Mouse (Mus musculus) mature B cell (primary cell): Measurements from ENCODE around the gene Tnk2.

Source experiments
- in situ Hi-C: fragments of 300-500 bp; cut with MboI; formaldehyde crosslinking; loops from 2 replicates; pipeline ENCODE4 v1.14.3; 2019

The Tnk2 gene

DNA sequence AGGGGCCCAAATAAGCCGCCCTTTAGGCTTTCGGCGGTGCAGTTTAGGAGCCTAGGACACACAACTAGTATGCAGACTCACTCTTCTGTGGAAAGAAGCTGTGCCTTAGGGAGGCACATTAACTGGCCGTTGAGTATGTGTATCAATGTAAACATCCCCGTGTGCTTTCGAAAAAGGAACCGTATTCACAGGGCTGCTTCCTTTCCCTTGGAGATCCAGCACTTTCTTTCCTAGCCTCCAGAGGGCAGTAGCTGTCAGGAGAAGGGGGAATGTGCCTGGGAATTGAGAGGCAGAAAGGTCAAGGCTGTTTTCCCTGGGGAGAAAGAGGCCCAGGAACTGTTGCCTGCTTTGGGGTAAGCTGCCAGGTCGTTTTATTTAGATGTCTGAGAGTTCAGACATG is 15.7 kb downstream of the Tnk2 start:
- in situ Hi-C loops: no loop called here

DNA sequence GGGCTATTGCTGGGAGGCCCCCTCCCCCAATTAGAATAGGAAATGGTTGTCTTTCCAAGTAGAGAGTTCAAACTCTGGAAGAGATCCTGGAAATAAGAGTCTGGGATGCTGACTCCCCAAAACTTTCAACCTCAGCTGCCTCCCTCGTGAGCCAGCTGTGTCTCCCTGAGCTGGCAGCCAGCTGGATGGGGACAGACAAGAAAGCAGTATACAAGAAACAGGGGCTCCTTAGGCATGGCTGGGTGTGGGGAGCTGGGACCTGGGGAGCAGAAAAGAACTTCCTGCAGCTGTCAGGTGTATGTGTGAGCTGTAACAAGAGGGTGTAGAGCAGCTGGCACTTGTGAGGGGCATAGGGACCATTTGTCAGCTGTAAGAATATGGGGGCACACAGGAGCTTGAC is 16.4 kb downstream of the Tnk2 start:
- in situ Hi-C loops: no loop called here

DNA sequence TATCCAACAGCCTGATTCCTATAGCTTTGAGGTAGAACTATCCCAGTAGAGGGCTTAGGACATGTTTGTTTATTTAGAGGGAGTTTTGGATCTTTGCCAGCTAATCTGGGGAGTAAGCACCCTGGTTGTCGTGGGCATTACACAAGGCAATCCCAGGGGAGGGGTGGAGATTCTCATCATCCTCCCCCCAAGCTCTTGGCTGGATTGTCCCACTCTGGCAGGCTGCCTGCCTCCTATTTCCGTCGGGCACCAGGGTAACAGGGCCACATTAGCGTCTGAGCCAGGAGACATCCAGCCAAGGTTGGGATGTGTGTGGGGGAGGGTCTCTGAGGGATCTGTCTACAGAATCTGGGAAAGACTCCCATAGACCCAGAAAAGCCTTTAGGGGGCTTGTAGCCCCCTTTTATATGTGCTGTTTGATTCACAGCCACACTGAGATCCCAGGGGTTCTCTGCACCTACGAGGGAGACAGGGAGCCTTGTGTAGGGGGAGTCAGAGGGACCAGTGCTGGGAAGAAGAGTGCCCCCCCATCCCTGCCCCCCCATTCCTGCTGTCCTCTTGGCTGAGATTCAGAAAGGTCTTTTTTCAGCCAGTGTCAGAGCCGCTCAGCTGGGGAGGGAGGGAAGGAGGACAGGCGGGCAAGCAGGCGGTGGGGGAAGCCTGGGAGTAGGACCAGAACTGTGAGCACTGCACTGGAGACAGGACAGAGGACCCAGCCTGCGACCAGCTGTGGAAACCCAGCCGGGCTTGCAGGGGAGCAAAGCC is 17.1 kb downstream of the Tnk2 start:
- in situ Hi-C loops: no loop called here

DNA sequence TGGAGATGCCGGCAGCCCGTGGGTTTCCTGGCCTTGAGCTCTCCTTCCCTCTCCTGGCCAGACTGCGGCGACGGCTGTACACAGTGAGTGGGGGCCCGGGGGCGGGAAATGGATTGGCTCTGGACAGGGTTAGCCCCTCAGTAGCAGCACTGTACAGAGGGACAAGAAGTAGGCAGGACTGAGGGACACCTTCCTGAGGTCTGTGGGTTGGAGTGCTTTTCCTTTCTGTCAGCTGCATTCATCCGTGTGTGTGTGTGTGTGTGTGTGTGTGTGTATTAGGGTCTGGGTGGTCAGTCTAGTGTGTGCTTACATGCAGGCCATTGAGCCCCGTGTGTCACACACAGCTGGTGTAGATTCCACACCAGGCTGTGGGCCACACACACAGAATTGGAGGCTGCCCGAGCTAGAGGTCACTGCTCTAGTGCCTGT is 17.8 kb downstream of the Tnk2 start:
- in situ Hi-C loops: no loop called here

DNA sequence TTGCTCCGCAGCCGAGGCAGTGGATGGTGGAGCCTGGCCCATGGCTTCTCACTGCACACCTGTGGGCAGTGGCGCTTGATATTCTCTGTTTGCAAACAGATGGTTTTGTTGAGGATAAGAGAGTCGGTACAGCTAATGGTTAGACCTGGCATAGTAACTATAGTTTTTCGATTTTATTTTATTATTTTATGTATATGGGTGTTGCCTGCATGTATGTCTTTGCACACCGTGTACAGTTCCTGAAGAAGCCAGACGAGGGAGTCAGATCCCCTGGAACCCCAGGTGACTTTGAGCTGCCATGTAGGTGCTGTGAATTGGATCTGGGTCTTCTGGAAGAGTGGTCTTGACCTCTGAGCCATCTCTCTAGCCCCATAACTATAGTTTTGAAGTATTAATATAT is 18.7 kb downstream of the Tnk2 start:
- in situ Hi-C loops: no loop called here

DNA sequence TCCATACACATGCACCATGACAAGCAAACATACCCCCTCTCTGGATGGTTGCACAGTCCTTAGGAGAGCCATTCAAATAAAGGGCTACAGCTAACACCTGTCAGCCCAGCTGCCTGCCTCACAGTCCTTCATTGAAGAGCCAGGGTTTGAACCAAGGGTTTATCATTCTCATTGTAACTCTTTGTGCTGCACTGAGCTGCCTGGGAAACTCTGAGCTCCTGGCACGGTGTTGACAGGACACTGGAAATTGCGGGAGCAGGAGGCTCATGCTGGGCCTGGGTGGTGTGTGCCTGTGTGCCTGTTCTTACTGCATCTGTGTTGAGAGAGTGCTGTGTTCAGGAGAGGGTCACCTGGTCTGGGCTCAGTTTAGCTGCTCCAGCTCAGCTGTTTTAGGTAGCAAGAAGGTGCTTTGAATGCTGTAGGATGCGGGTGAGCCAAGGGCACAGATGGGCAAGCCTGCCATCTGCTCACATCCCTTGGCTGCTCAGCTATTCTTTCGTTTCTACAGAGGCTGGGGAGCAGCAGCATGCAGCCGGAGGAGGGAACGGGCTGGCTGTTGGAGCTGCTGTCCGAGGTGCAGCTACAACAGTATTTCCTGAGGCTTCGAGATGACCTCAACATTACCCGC is 19.7 kb downstream of the Tnk2 start:
- in situ Hi-C loops: no loop called here

DNA sequence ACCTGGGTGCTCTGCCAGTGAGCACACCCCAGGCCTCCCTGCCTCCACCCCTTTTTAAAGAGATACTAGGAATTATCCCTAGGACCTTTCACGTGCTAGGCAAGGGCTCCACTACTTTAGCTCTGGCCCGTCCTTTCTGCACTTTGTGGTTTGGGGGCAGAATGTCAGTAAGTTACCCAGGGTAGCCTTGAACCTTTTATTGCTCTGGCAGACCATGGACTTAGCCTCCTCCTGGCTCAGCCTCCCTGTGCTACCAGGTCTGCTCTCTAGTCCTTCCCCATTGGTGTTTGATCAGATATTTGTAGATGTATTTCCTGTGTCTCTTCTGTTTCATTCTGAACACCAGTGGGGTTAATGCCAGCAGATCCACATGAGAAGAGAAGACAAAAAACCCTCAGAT is 20.5 kb downstream of the Tnk2 start:
- in situ Hi-C loops: no loop called here

DNA sequence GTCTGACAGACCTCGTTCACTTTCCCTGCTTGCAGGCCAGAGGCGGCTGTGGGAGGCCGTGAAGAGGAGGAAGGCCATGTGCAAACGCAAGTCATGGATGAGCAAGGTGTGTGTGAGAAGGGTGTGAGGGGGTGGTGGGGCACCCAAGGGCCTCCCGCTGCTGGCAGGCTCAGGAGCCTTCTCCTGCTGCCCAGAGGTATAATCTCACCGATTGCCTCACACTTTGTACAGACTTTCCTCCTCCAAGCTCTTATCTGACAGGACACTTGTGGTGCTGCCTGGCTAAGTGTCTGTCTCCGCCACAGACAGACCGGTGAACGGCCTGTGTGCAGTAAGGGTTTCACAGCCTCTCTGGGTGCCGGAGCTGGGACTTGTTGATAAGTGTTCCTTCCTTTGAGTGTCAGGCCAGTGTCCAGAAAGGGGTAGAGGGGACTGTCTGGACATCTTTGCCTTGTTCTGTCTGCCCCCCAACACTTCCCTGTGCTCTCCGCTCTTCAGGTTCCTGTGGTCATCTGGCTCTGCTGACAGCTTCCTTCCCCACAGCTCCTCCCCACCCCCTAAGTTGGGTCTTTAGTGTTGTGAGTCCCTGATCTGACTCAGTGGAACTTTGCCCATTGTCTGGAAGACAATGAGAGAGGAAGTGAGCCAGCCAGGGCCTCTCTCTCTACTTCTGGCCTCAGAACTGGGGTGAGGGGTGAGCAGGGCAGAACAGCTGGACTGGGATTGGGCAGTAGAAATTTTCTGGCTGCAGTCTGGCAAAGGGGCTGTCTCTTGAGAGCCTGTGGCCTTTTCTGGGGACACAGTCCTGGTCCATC is 22.4 kb downstream of the Tnk2 start:
- in situ Hi-C loops: no loop called here

DNA sequence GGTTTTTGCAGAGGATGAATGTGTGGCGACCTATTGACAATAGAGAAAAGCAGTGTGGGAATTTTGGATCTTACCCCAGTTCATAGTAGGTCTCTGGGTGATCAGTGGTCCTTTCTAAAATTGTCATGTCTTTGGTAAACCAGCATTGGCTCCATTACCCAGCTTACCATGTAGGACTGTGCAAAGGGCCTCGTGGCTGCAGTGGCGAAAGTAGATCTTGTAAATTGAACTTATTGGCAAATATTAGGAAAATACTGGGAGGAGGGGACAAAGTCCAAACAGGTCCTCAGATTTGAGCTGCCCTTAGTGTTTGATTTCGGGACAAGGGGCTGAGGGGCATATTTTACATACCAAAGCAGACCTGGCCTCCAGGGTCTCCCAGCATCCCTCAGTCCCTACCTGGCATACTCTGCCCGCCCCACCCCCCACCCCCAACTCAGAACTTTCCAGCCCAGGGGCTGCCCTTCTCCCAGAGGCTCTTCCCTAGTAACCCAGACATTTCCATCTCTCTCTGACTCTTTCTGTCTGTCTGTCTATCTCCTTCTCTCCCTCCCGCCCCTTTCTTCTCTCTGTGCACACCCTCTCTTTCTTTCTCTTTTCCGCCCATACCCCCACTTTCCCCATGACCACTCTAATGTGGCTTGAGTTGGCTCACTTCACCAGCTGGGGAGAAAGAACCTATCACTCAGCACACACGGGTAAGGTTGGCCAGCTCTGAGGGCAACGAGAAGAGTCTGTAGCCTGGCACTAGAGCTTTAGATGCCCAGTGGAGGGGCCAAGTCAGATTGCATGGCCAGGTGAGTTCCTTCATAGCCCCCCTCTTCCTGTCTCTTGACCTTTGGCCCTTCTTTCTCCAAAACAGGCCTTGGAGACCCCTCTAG is 23.2 kb downstream of the Tnk2 start:
- in situ Hi-C loops: no loop called here

DNA sequence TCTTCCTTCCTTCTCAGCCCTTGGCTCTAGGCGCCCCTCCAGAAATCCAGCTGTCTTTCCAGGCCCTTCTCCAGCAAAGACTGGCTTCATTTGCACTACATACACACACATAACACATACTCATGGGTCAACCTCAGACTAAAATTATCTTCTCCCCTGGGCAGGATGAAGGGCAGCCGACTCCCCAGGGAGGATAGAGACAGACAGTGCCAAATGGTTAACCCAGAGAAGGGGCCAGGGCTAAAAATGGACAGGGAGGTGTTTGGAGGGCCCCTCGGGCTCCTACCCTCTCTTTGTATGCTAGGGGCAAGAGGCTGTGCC is 23.8 kb downstream of the Tnk2 start:
- in situ Hi-C loops: no loop called here

DNA sequence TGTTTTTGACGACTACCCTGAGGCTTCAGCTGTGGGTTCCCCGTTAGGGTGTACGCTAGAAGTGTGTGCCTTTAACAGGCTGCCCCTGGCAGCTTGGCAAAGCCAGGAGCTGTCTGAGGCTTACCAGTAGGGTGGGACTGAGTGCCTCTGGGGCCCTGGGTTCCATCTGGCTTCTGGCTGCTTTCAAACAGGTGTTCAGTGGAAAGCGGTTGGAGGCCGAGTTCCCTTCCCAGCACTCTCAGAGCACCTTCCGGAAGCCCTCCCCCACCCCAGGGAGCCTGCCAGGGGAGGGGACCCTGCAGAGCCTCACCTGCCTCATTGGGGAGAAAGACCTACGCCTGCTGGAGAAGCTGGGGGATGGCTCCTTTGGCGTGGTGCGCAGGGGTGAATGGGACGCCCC is 24.4 kb downstream of the Tnk2 start:
- in situ Hi-C loops: no loop called here

DNA sequence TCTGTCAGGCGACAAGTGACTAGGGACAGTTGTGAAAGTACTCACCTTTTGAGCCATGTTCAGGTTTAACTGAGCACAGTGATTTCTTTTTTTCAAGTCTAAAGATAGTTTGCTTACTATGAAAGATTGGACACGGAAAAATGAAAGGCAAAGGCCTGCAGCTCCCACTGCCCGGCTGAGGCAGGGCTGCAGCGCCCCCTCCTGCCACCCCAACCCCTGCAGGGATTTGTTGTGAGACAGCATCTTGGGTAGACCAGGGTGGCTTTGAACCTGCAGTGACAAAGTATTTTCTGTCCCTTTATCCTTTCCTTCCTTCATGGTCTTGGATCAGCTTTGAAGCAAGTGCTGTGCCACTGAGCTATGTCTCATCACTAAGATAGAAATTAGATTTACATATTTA is 24.8 kb downstream of the Tnk2 start:
- in situ Hi-C loops: no loop called here

DNA sequence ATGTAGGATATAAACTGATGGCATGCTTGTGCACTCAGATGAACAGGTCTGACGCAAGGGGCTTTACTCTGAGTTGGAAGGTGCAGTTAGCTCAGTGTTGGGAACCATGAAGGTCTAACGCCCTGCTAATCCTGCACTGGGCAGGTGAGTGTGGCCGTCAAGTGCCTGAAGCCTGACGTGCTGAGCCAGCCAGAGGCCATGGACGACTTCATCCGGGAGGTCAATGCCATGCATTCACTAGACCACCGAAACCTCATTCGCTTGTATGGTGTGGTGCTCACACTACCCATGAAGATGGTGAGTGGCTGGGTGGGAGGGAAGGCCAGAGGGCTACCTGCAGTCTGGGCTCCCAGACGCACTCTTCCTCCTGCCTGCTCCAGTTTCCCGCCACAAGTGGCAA is 25.6 kb downstream of the Tnk2 start:
- in situ Hi-C loops: no loop called here

DNA sequence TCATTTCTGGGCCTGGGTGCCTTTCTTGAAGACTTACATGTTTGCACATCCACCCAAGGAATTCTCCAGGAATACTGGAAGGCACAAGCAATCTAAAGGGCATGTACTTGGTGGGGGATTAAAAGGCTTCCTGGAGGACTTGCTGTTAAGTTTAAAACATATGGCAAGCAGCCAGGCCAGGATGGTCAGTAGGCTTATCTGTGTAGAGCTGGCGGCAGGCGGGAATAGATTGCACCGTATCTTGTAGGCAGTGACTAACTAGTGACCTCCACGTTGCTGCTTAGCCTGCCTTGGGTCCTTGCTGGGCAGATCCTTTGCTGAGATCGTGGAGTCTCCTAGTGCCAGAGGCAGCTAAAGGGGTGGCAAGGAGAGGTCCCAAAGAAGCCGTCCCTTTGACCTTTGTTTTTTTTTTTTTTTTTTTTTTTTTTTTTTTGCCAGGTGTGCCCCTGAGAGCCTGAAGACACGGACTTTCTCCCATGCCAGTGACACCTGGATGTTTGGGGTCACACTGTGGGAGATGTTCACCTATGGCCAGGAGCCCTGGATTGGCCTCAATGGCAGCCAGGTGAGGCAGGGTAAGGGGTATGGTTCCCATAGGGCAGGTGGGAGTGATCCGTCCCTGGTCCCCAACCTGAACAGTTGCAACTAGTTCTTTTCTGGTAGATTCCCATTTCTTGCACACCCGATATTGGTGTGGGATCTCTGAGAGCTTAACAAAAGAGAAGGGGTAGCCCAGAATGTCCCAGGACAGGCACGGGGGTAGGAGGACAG is 26.9 kb downstream of the Tnk2 start:
- in situ Hi-C loops: no loop called here

DNA sequence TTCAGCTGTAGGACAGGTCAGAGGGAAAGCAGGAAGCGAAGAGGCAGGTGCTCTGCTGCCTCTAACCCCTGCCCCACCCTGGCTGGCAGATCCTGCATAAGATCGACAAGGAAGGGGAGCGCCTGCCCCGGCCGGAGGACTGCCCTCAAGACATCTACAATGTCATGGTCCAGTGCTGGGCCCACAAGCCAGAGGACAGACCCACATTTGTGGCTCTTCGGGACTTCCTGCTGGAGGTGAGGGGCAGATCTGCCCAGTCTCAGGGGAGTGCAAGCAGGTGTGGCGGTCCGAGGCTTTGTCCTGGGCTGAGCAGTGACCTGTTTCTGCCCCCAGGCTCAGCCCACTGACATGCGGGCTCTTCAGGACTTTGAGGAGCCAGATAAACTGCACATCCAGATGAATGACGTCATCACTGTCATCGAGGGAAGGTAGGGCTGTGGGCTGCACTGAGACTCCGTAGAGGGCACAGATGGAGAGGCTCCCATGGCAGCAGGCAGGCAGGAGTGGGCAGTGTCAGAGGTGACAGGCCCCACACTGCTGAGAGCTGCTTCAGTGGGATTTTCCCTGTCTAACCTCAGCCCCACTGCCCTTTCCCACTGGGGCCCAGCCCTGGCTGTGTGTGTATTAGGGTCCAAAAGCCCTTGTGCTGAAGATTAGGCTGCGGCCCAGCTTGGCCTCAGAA is 27.7 kb downstream of the Tnk2 start:
- in situ Hi-C loops: no loop called here

DNA sequence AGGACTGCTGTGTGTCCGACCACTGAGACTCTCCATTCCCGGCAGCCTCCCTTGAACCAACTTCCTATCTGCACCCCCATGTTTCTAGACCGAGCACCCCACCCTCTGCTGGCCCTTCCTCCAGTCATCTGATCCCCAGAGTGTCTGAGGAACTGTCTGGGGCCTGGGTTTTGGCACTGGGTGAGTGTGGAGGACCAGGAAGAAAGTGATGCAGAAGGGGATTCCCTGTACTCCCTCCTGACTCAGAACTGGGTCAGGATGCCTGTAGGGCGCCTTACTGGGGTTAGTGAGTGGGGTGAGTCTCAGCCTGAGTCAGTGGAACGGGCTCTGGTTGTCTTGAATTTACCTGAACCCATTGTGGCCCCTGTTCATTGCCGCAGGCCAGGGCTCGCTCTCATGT is 28.6 kb downstream of the Tnk2 start:
- in situ Hi-C loops: no loop called here

DNA sequence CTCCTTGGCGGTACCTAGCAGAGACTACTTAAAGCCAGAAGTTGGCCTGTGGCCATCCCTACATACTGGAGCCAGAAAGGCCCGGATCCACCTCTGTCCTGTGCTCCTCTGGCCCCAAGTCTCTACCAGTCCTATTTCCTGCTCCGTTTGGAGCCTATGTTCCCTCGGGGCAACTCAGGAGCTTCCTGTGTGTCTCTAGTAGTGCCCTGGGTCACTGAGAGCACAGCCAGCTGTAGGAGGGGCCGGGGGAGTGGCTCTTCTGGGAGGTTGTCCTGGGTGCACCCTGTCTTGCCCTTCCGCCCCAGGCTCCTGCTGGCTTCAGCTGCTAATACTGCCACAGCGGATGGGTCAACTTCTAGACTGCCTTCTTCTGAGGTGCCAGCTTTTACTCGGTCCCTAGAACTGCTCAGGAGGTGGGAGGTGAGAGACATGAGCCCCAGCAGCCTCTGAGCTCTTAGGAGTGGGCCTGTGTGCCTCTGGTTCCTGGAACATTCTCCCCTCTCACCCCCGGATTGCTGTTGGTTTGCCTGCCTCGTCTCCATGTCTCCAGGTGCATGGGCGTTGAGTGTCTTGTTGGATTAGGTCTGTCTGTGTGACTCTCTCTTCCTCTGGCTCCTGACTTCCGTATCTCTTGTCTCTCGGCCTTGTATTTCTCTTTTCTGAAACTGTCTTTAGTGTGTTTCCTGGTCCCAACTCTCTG is 29.3 kb downstream of the Tnk2 start:
- in situ Hi-C loops: no loop called here

DNA sequence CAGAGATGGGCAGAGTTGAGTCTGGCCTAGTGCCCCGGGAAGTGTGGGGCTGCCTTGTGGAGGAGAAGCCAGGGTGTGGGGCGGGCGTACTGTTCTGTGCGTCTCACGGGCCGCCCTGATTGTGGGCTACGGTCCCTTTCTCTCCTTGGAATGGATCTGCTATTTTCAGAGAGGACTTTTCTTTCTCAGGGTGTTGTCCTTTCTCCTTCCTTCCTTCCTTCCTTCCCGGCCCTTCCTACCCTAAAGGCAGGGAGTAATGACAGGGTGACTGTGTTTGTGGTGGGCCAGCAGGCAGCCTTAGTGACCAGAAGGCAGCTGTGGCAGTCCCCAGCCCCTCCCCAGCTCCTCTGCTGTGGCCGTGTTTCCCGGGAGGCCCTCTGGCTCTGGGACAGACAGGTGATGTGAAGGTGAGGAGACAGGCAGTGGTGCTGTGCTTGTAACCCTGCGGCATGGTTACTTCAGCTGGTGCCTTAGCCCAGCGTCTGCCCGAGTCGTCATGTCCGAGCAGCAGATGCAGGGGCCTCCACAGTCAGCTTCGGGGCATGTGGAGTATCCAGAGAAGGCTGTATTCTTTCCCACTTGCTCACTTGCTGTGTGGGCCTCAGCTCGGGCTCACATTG is 30.6 kb downstream of the Tnk2 start:
- in situ Hi-C loops: no loop called here

DNA sequence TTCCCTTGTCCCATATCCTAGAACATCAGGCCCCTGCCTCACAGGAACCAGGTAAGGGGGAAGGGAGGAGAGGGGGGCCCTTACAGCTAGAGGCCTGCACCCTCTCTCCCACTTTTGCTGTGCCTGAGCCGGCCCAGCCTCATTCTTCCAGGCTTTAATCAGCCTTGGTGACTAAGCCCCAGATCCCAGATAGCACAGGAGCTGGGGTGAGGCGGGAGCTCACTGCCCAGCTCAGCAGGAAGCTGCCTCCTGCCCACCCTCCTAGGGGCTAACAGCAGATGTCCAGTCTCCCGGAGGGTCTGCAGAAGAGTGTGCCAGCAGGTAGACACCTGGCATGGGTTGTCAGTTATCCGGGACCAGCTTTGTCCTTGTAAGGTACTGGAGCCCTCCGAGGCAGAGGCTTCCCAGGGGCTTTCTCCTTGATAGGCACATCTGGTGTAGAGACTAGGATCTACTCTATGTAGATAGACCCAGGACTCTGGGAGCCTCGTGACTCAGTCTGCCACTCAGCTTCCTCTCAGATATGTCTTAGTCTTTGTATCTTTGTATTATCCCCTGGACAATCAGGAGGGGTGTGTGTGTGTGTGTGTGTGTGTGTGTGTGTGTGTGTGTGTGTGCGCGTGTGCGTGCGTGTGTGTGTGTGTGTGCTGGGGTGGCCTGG is 33.5 kb downstream of the Tnk2 start:
- in situ Hi-C loops: no loop called here
